Mouse (Mus musculus) thymus, postnatal 0 days (tissue): ENCODE results near the gene Kmt2e. TPM values are rescaled to one million over a fixed set of nuclear protein-coding genes. Genes with fewer than 3 reads are reported as not detected.

Source experiments
- DNase-seq: peaks from one replicate; pipeline ENCODE4 v3.0.0-alpha.2; 2015; ENCODE audit warnings: low spot score
- polyA plus RNA-seq: library from polyadenylated mRNA; unstranded; fragments of >200 nt; fragmentation: Nextera tagmentation; extraction: Ambion mirVana; gene quantifications from 2 replicates; pipeline ENCODE4 v1.2.1, GENCODE M21; 2015

Gene Kmt2e
- polyA plus RNA-seq, 1 experiment from 2014 or later: 111 TPM

GRCm38 (mm10) chr5:23410040-23410717, 24.1 kb upstream of the Kmt2e start:
- no peak for DNase-seq

DNA sequence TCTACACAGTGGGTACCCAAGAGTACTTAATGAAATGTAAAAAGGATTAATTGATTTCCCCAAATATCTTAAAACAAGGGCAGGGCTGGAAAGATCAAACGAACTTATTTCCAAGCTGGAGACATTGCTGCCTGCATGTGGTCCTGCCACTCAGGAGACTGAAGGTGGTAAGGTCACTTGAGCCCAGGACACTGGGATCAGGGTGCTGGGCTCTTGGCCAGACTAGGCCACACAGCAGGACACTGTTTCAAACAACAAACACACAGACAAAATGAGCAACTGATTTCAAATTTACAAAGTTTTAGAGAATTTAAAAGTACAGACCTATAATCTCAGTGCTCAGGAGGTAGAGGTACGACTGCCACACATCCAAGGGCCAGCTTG, 23.5 kb upstream of the Kmt2e start:
- DNase-seq: no peak

GRCm38 (mm10) chr5:23411640-23412039, 22.6 kb upstream of the Kmt2e start:
- no peak for DNase-seq

DNA sequence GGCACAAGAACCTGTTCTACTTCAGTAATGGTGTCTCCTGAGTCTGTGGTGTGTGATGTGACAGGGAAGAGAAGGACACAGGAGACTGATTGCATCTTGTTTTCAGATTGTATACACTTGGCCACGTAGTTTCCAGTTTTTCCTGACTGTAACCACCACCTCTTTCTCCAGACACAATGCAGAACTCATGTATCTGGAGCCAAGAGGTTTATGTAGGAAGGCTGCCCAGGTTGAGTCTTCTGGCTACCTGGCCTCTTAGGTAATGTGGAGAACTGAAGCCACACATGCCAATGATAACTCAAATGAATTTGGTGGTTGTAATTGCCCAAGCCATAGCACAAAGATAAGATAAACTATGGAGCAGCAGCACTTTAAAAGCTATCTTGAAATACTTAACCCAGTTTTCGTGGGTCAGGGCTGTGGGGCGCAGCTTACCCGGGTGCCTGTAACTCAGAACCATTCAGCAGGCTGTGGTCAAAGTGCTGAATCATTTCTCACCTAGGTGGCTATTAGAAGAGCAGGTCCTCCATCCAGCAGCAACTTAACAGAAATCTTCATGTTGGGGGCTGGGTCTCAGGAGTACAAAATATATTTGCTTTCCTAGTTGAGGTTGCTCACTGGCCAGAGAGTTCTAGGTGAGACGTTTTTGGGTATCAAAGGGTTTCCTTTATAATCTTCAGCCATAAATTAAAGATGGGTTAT, 21.8 kb upstream of the Kmt2e start:
- DNase-seq: no peak

DNA sequence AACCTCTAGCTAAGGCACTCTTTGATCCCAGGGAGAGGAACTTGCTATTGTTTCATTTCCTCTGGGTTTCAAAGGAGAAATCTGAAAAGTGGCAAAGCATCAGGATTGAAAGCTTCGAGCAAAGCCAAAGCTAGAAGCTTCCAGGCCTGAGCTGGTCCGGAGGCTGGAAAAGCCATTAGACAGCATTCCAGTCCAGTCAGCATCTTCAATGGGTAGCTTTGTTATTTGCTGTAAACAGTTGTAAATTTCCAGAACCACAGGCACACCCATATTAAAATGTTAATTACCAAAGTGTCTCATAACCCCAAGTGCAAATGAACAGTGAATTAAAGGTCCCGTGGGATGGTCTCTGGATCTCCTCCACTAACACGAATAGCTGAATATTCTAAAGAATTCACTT, 21.2 kb upstream of the Kmt2e start:
- no peak for DNase-seq

GRCm38 (mm10) chr5:23413575-23414470, 20.4 kb upstream of the Kmt2e start:
- no peak for DNase-seq

- no peak for DNase-seq
These were observed 19.6 kb upstream of the Kmt2e start for GRCm38 (mm10) chr5:23414490-23415126.

- DNase-seq: peak; percentile 82
These were observed 18.5 kb upstream of the Kmt2e start for GRCm38 (mm10) chr5:23415571-23416285.

- DNase-seq: no peak
These were observed 18.0 kb upstream of the Kmt2e start for GRCm38 (mm10) chr5:23416286-23416643.

GRCm38 (mm10) chr5:23417716-23418115, 16.5 kb upstream of the Kmt2e start:
- no peak for DNase-seq

DNA sequence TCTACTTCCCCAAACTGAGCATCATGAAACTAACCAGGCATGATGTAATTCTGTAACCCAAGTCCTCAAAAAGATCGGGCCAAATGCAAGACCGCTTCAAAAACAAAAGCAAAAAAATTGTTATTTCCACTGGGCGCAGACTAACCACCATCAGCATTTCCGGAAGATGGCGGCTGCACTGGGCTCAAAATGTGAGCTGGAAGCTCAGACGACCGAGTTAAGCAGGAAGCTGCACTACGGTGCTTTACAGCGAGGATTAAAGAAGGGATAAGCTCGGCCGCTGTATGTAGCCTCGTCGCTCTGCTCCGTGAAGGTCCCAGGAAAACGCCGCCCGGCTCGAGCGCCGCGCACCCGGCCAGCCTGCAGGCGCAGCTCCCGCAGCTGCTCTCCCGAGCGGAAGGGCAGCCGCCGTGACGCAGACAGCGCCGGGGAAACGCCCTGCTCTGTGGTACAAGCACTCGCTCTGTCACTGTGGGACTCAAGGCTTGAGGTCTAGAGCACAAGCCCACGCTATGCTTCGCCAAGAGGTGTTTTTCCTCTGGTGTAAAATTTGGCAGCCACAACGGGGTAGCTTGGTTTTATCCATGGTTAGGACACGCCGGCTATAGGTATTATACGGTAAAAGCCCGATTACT, 16.0 kb upstream of the Kmt2e start:
- peak; percentile 90 for DNase-seq

- DNase-seq: peak; percentile 26
These were observed 15.2 kb upstream of the Kmt2e start for GRCm38 (mm10) chr5:23418797-23419595.

GRCm38 (mm10) chr5:23419616-23420170, 14.5 kb upstream of the Kmt2e start:
- DNase-seq: no peak

DNA sequence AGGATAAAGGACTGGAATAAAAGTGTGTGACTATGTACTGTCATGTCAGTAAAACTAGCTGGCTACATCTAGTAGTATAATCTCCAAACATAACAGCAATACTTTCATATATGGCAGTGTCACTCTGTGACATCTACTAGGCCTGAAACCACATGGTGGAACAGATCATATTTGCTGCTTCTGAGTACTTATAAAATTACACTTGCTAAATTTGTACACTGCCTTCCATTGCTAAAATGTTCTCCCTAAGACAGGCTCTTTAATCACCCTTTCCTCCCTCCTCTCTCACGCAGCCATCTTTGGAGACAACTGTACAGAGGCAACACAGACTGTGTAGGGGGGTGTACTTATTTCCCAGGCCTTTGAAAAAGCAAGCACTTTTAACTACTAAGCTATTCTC, 13.8 kb upstream of the Kmt2e start:
- no peak for DNase-seq

DNA sequence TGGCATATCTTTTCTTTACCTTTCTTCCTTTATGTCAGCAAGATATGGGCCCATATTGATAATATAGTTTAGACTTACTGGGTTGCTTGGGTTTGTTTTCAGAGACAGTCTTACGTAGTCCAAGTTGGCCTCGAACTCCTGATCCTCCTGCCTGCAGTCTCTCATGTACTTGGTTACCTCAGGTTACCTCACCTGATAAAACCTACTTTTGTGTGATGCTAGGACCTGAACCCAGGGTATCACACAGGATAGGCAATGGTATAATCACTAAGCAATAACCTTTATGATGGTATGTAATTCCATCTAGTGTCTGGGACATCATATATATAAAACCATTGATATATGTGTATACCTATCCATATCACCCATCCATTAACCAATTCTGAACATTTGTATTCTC, 12.8 kb upstream of the Kmt2e start:
- no peak for DNase-seq

- no peak for DNase-seq
These were observed 11.2 kb upstream of the Kmt2e start for GRCm38 (mm10) chr5:23423036-23423435.

DNA sequence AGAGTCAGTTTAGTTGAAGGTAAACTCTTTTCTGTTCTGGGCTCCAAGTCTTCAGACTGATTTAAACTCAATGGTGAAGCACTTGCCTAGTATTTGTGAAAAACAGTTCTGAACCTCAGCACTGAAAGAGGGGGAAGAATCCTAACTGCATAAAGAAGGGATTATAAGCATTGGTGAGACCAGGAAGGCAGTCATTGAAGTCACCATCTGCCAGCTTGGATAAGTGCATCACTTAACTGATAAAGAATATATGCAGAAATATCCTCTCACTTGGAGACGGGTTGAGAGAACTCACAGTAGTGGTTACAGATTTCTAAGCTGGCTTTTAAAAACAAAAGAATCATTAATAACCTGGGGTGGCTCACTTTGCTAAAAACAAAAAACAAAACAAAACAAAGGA, 6.7 kb upstream of the Kmt2e start:
- DNase-seq: no peak

- DNase-seq: no peak
These were observed 3.0 kb upstream of the Kmt2e start for GRCm38 (mm10) chr5:23431070-23431864.
